Mouse (Mus musculus) CH12.LX (cell line): ENCODE results near the gene Dcpp2. TPM values are rescaled to one million over a fixed set of nuclear protein-coding genes. Genes with fewer than 3 reads are reported as not detected.
"Not testable (repeated sequence)": the region's sequence is repeated elsewhere in the genome, so short reads cannot be mapped to it uniquely, and the experiment has no call there.

Experiments used
- DNase-seq: peaks from one replicate; pipeline ENCODE4 v3.0.0-alpha.2; 2013; ENCODE audit errors: extremely low read depth
- H3K27ac ChIP-seq: 2 replicates; pipeline ENCODE4 v1.5.1; 2012; ENCODE audit warnings: low read depth, mild to moderate bottlenecking, control low read depth, moderate library complexity; ENCODE audit not compliant: insufficient read depth
- H3K27me3 ChIP-seq: replicated peaks from 2 replicates; pipeline ENCODE3; 2012; ENCODE audit warnings: inconsistent platforms
- H3K36me3 ChIP-seq, 2 experiments: replicated peaks in 1 of 2; 2 replicates each; pipeline versions ENCODE3 to v1.6.1; 2012; ENCODE audit warnings: inconsistent platforms in 1 of 2, low read length in 1 of 2, mild to moderate bottlenecking in 1 of 2, mixed read lengths in 1 of 2, moderate library complexity in 1 of 2; ENCODE audit not compliant: control insufficient read depth in 1 of 2, insufficient read depth in 1 of 2
- H3K4me1 ChIP-seq, 2 experiments: 2 replicates each; pipeline ENCODE4 v1.6.1; 2012; ENCODE audit warnings: inconsistent platforms in 1 of 2, moderate library complexity in 1 of 2; ENCODE audit not compliant: insufficient read depth in 2 of 2, control insufficient read depth in 1 of 2
- H3K4me2 ChIP-seq: 2 replicates; pipeline ENCODE4 v1.6.1; 2012; ENCODE audit warnings: low read depth, mild to moderate bottlenecking, control low read depth; ENCODE audit not compliant: poor library complexity, insufficient read depth, severe bottlenecking
- H3K4me3 ChIP-seq, 3 experiments: fragments of 150-350 bp in 1 of 3; sonication (generic) in 1 of 3; replicated peaks in 1 of 3; 2 replicates each; pipeline versions ENCODE3 to v1.5.1; 2011 to 2012; ENCODE audit warnings: low read depth in 2 of 3, low read length in 2 of 3, mild to moderate bottlenecking in 2 of 3, moderate library complexity in 2 of 3, control low read depth in 1 of 3, improper control_type of control experiment in 1 of 3, inconsistent platforms in 1 of 3, mixed read lengths in 1 of 3; ENCODE audit not compliant: poor library complexity in 1 of 3
- H3K79me2 ChIP-seq: replicated peaks from 2 replicates; pipeline ENCODE4 v1.6.1; 2012; ENCODE audit warnings: mild to moderate bottlenecking, moderate library complexity; ENCODE audit not compliant: control insufficient read depth, poor library complexity, insufficient read depth, severe bottlenecking; ENCODE audit errors: extremely low read depth
- H3K9ac ChIP-seq: 2 replicates; pipeline ENCODE4 v1.6.1; 2012; ENCODE audit warnings: low read depth, mild to moderate bottlenecking, control low read depth, moderate library complexity; ENCODE audit not compliant: insufficient read depth
- H3K9me3 ChIP-seq: replicated peaks from 2 replicates; pipeline ENCODE3; 2012; ENCODE audit warnings: low read length, inconsistent platforms, mixed read lengths
- CHD1 ChIP-seq: IDR thresholded peaks from 2 replicates; pipeline ENCODE4 v1.6.1; 2012; ENCODE audit warnings: low read depth, low read length, improper control_type of control experiment, inconsistent platforms
- CTCF ChIP-seq, 2 experiments: IDR thresholded peaks in 1 of 2; conservative IDR thresholded peaks in 1 of 2; 2 replicates each; pipeline ENCODE4 v1.5.1; 2011 to 2012; ENCODE audit warnings: low read depth in 2 of 2, low read length in 2 of 2, improper control_type of control experiment in 1 of 2, inconsistent platforms in 1 of 2, mild to moderate bottlenecking in 1 of 2, moderate library complexity in 1 of 2
- ETS1 ChIP-seq: conservative IDR thresholded peaks from 2 replicates; pipeline ENCODE4 v1.6.1; 2012; ENCODE audit warnings: low read depth, mild to moderate bottlenecking, inconsistent platforms, low read length, improper control_type of control experiment, moderate library complexity
- JUN ChIP-seq: IDR thresholded peaks from 2 replicates; pipeline ENCODE4 v1.6.1; 2011; ENCODE audit warnings: low read depth, mild to moderate bottlenecking, low read length, improper control_type of control experiment, moderate library complexity; ENCODE audit not compliant: insufficient read depth
- MAFK ChIP-seq: IDR thresholded peaks from 2 replicates; pipeline ENCODE4 v1.6.1; 2011; ENCODE audit warnings: low read length, improper control_type of control experiment; ENCODE audit not compliant: insufficient replicate concordance
- MAZ ChIP-seq: IDR thresholded peaks from 2 replicates; pipeline ENCODE4 v1.6.1; 2012; ENCODE audit warnings: low read depth, mild to moderate bottlenecking, inconsistent platforms, low read length, improper control_type of control experiment, moderate library complexity
- MEF2A ChIP-seq: IDR thresholded peaks from 2 replicates; pipeline ENCODE4 v1.6.1; 2014; ENCODE audit warnings: low read depth, mild to moderate bottlenecking, inconsistent platforms, low read length, improper control_type of control experiment, borderline replicate concordance
- MXI1 ChIP-seq: IDR thresholded peaks from 2 replicates; pipeline ENCODE4 v1.6.1; 2011; ENCODE audit warnings: mild to moderate bottlenecking, low read depth, low read length, improper control_type of control experiment
- MYC ChIP-seq: IDR thresholded peaks from 2 replicates; pipeline ENCODE4 v1.6.1; 2011; ENCODE audit warnings: low read depth, mild to moderate bottlenecking, improper control_type of control experiment, low read length
- NRF1 ChIP-seq: IDR thresholded peaks from 2 replicates; pipeline ENCODE4 v1.6.1; 2014; ENCODE audit warnings: low read depth, mild to moderate bottlenecking, inconsistent platforms, low read length, improper control_type of control experiment, moderate library complexity
- PAX5 ChIP-seq: IDR thresholded peaks from 2 replicates; pipeline ENCODE4 v1.6.1; 2012; ENCODE audit warnings: low read length, inconsistent platforms, mixed read lengths
- POLR2A ChIP-seq: IDR thresholded peaks from 2 replicates; pipeline ENCODE4 v1.6.1; 2011; ENCODE audit warnings: low read depth, mild to moderate bottlenecking, improper control_type of control experiment, low read length
- RAD21 ChIP-seq: IDR thresholded peaks from 2 replicates; pipeline ENCODE4 v1.6.1; 2011; ENCODE audit warnings: low read depth, mild to moderate bottlenecking, low read length, improper control_type of control experiment, moderate library complexity
- TBP ChIP-seq: conservative IDR thresholded peaks from 2 replicates; pipeline ENCODE4 v1.6.1; 2011; ENCODE audit warnings: low read depth, low read length, improper control_type of control experiment
- TCF12 ChIP-seq: IDR thresholded peaks from 2 replicates; pipeline ENCODE4 v1.6.1; 2014; ENCODE audit warnings: low read depth, mild to moderate bottlenecking, inconsistent platforms, low read length, improper control_type of control experiment
- UBTF ChIP-seq: IDR thresholded peaks from 2 replicates; pipeline ENCODE4 v1.6.1; 2012; ENCODE audit warnings: low read depth, mild to moderate bottlenecking, inconsistent platforms, low read length, improper control_type of control experiment, moderate library complexity
- USF1 ChIP-seq: IDR thresholded peaks from 2 replicates; pipeline ENCODE4 v1.6.1; 2014; ENCODE audit warnings: low read depth, mild to moderate bottlenecking, inconsistent platforms, low read length, improper control_type of control experiment
- USF2 ChIP-seq: conservative IDR thresholded peaks from 2 replicates; pipeline ENCODE4 v1.6.1; 2011; ENCODE audit warnings: low read depth, low read length, improper control_type of control experiment
- ZC3H11A ChIP-seq: IDR thresholded peaks from 2 replicates; pipeline ENCODE4 v1.6.1; 2012; ENCODE audit warnings: low read depth, mild to moderate bottlenecking, inconsistent platforms, low read length, improper control_type of control experiment
- ZKSCAN1 ChIP-seq: IDR thresholded peaks from 2 replicates; pipeline ENCODE4 v1.6.1; 2012; ENCODE audit warnings: low read depth, inconsistent platforms, low read length, improper control_type of control experiment, borderline replicate concordance
- ZNF384 ChIP-seq: IDR thresholded peaks from 2 replicates; pipeline ENCODE4 v1.6.1; 2012; ENCODE audit warnings: low read depth, low read length, improper control_type of control experiment, inconsistent platforms
- dilution Hi-C: fragments of 300-500 bp; cut with MboI; formaldehyde crosslinking; loops from 2 replicates; pipeline ENCODE4 v1.14.3; 2020; ENCODE audit warnings: low sequenced_read_pairs; ENCODE audit not compliant: extremely low pct_unique_long_range_greater_than_20kb, extremely low pct_ligation_motif_present
- in situ Hi-C: fragments of 300-500 bp; cut with MboI; formaldehyde crosslinking; loops from 3 replicates; pipeline ENCODE4 v1.14.3; 2019; ENCODE audit warnings: low sequenced_read_pairs, low pct_ligation_motif_present, low pct_unique_long_range_greater_than_20kb, mixed read lengths
- polyA plus RNA-seq: library from polyadenylated mRNA; unstranded; fragments of >175 nt; gene quantifications from 2 replicates; pipeline ENCODE4 v1.2.1, GENCODE M21; 2012; ENCODE audit warnings: low read depth; ENCODE audit not compliant: insufficient read length
- total RNA-seq, 2 experiments: library from RNA; depleted of rRNA; stranded (reverse); fragments of 300-350 nt in 1 of 2; fragments of >200 nt in 1 of 2; gene quantifications; 2 replicates each; pipeline ENCODE4 v1.2.3; 2012 to 2014

Gene Dcpp2
- total and polyA plus RNA-seq, 3 experiments = not detected

DNA sequence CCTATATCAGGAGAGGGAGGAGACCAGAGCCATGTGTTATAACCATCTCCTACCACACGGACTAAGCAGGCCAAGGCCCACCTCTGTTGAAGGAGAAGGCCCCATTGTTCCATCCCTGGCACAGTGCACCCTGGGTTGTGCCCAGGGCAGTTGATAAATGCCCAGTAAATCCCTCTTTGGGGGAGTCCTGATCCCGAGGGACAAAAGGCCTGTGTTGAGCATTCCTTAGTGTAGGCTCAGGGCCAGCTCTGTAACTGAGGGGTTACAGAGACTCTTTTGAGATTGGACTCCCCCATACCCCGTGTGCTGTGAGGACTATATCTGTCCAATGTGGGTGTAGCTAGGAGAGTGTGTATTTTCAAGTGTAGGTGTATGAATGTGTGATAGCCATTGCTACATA, 3.9 kb upstream of the Dcpp2 start:
- no peaks in the 10 kb centered on the region for H3K79me2 ChIP-seq
- H3K36me3 ChIP-seq = no peaks in the 10 kb centered on the region
- H3K9ac ChIP-seq = no peak overlapping the region
- no peak overlapping the region for H3K27ac ChIP-seq
- no peak overlapping the region for H3K4me3 ChIP-seq
- H3K4me1 ChIP-seq = no peaks in the 10 kb centered on the region
- TF ChIP-seq ZC3H11A (no peak), MAZ (no peak), MYC (no peak), TBP (no peak), JUN (no peak), TCF12 (no peak), PAX5 (no peak), USF1 (no peak), ZNF384 (no peak), ZKSCAN1 (no peak), MEF2A (no peak), POLR2A (no peak), MAFK (no peak), NRF1 (no peak), ETS1 (no peak)
- no peak for DNase-seq
- in situ Hi-C loops = no loop called here
- no peaks in the 10 kb centered on the region for H3K9me3 ChIP-seq
- dilution Hi-C loops = no loop called here
- H3K4me2 ChIP-seq = no peak overlapping the region
- H3K27me3 ChIP-seq = peaks cover 33% of the 10 kb centered on the region

DNA sequence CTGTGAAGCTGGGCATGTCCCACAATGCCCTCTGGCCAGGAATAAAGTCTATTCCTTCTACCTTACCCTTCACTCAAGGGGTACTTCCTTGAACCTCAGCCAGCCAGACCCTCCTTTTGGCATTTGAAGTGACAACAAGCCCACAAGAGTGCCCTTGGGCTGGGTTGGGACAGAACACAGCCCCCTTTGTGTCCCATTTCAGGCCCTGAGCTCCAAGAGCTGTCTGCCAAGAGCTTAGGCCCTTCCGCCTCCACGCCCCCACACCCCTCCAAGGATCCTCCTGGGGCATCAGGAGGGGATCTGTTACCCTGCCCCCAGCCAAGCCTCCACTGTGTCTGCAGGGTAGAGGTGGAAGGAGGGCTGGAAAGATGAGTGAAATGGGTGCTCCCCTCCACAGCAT, 3.5 kb upstream of the Dcpp2 start:
- H3K27me3 ChIP-seq = peaks cover 33% of the 10 kb centered on the region
- H3K4me1 ChIP-seq = no peaks in the 10 kb centered on the region
- no peak overlapping the region for H3K4me2 ChIP-seq
- no peak overlapping the region for H3K27ac ChIP-seq
- no peak overlapping the region for H3K4me3 ChIP-seq
- DNase-seq = no peak
- H3K9ac ChIP-seq = no peak overlapping the region
- no peaks in the 10 kb centered on the region for H3K79me2 ChIP-seq
- dilution Hi-C loops (no loop called here), in situ Hi-C loops (no loop called here)
- H3K9me3 ChIP-seq = no peaks in the 10 kb centered on the region
- no peak for TF ChIP-seq CTCF (conservative IDR thresholded peaks at IDR 0.05 in 1 of 2, IDR thresholded peaks at IDR 0.05 in 1 of 2; ENCODE audit: low read depth in 2 of 2, low read length in 2 of 2)
- TF ChIP-seq MXI1 = no peak
- no peak for TF ChIP-seq USF2
- TF ChIP-seq MAZ = no peak
- no peak for TF ChIP-seq UBTF
- no peak for TF ChIP-seq RAD21
- TF ChIP-seq CHD1 = no peak
- TF ChIP-seq, all 38 proteins: peak for 0
- no peaks in the 10 kb centered on the region for H3K36me3 ChIP-seq

DNA sequence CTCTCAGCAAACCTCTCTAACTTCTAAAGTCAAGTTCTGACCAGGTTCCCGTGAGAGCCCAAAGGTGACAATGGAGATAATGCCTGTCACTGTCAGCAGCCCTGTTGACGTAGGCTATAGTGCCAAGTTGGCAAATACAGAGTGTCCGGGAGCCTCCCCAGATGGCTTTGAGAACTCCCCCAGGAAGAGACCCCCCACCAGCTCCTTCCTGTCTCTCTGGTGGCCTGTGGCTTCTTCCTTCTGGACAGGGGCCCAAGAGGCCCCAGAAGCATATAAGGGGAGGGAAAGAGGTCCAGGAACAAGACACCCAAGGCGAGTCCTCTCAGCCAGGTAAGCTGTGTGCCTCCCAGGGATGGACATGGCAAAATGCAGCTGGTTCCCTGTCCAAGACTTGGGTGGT, 36.5 kb downstream of the Dcpp2 start, which contains the start of gene Dcpp3:
Dcpp3 (plus strand) TSS at position 301 of the 400 bp plus-strand sequence.
- H3K4me2 ChIP-seq, H3K9me3 ChIP-seq, in situ Hi-C loops, dilution Hi-C loops, H3K9ac ChIP-seq, H3K4me3 ChIP-seq, H3K4me1 ChIP-seq, H3K79me2 ChIP-seq, H3K27me3 ChIP-seq, H3K27ac ChIP-seq, H3K36me3 ChIP-seq, DNase-seq: not testable (repeated sequence)
